Mouse (Mus musculus): Measurements from ENCODE around the gene Nt5c3b. TPM values are rescaled to one million over a fixed set of nuclear protein-coding genes. Genes with fewer than 3 reads are reported as not detected.

Nt5c3b gene
- polyA plus RNA-seq, 2 experiments = 138 to 140 TPM

GRCm38 (mm10) chr11:100440691-100441522 lies 701 bp downstream of the Nt5c3b start:
- Histone ChIP-seq H3K27me3 (ENCODE audit: control insufficient read depth, insufficient read depth, low read length) (no peaks in the 10 kb centered on the region), H3K4me1 (ENCODE audit: control insufficient read depth, insufficient read depth, low read length) (peaks cover 11% of the 10 kb centered on the region), H3K9me3 (ENCODE audit: control insufficient read depth, low read length) (no peaks in the 10 kb centered on the region), H3K4me2 (replicated peaks; ENCODE audit: low read depth, low read length, severe bottlenecking) (peak overlapping the region; percentile 59), H3K36me3 (ENCODE audit: control insufficient read depth, insufficient read depth, low read length) (peaks cover 32% of the 10 kb centered on the region), H3K4me3 (replicated peaks; ENCODE audit: low read length) (peak overlapping the region; percentile 84), H3K27ac (replicated peaks; ENCODE audit: low read depth, low read length) (peak overlapping the region; percentile 74), H3K9ac (ENCODE audit: low read depth, low read length, severe bottlenecking) (peak overlapping the region; percentile 92)
- DNase-seq (ENCODE audit: low spot score) (peak; percentile 86), ATAC-seq (ENCODE audit: low FRiP score, low read depth) (peak; percentile 97)
- TF ChIP-seq POLR2A (IDR thresholded peaks at IDR 0.05; ENCODE audit: borderline replicate concordance, extremely low read depth, insufficient read depth, insufficient read length) = peak; percentile 95; the same call in 1 of the 2 replicates
- WGBS = 1% methylated on average over 46 of the region's 52 CpGs

- peaks cover 55% of the 10 kb centered on the region for H3K36me3 ChIP-seq (ENCODE audit: control insufficient read depth, insufficient read depth, low read length)
- ATAC-seq (ENCODE audit: low FRiP score, low read depth) (no peak), DNase-seq (ENCODE audit: low spot score) (no peak)
- 90% methylated on average over 1 of the region's 1 CpGs for WGBS
- H3K4me2 ChIP-seq (replicated peaks; ENCODE audit: low read depth, low read length, severe bottlenecking) = no peak overlapping the region
- no peaks in the 10 kb centered on the region for H3K9me3 ChIP-seq (ENCODE audit: control insufficient read depth, low read length)
- peaks cover 11% of the 10 kb centered on the region for H3K4me1 ChIP-seq (ENCODE audit: control insufficient read depth, insufficient read depth, low read length)
- H3K4me3 ChIP-seq (replicated peaks; ENCODE audit: low read length) = no peak overlapping the region
- TF ChIP-seq POLR2A (IDR thresholded peaks at IDR 0.05; ENCODE audit: borderline replicate concordance, extremely low read depth, insufficient read depth, insufficient read length) = no peak
- no peak overlapping the region for H3K27ac ChIP-seq (replicated peaks; ENCODE audit: low read depth, low read length)
- H3K9ac ChIP-seq (ENCODE audit: low read depth, low read length, severe bottlenecking) = no peak overlapping the region
- no peaks in the 10 kb centered on the region for H3K27me3 ChIP-seq (ENCODE audit: control insufficient read depth, insufficient read depth, low read length)
Observed at GRCm38 (mm10) chr11:100437901-100438300, 3.7 kb downstream of the Nt5c3b start.

- Histone ChIP-seq H3K4me1 (ENCODE audit: control insufficient read depth, insufficient read depth, low read length) (peaks cover 6% of the 10 kb centered on the region; the same call in 1 of the 2 replicates), H3K36me3 (ENCODE audit: control insufficient read depth, insufficient read depth, low read length) (peaks cover 67% of the 10 kb centered on the region), H3K27ac (replicated peaks; ENCODE audit: low read depth, low read length) (no peak overlapping the region), H3K4me2 (replicated peaks; ENCODE audit: low read depth, low read length, severe bottlenecking) (no peak overlapping the region), H3K27me3 (ENCODE audit: control insufficient read depth, insufficient read depth, low read length) (no peaks in the 10 kb centered on the region), H3K4me3 (replicated peaks; ENCODE audit: low read length) (no peak overlapping the region), H3K9me3 (ENCODE audit: control insufficient read depth, low read length) (no peaks in the 10 kb centered on the region), H3K9ac (ENCODE audit: low read depth, low read length, severe bottlenecking) (no peak overlapping the region)
- ATAC-seq (ENCODE audit: low FRiP score, low read depth) (no peak), DNase-seq (ENCODE audit: low spot score) (no peak)
- 92% methylated on average over 9 of the region's 9 CpGs for WGBS
- TF ChIP-seq POLR2A (IDR thresholded peaks at IDR 0.05; ENCODE audit: borderline replicate concordance, extremely low read depth, insufficient read depth, insufficient read length) = no peak
Observed at GRCm38 (mm10) chr11:100435678-100436246, 5.8 kb downstream of the Nt5c3b start.

GRCm38 (mm10) chr11:100432002-100432401 lies 9.6 kb downstream of the Nt5c3b start:
- Histone ChIP-seq H3K27me3 (ENCODE audit: control insufficient read depth, insufficient read depth, low read length) (no peaks in the 10 kb centered on the region), H3K27ac (replicated peaks; ENCODE audit: low read depth, low read length) (no peak overlapping the region), H3K36me3 (ENCODE audit: control insufficient read depth, insufficient read depth, low read length) (peaks cover 69% of the 10 kb centered on the region), H3K4me1 (ENCODE audit: control insufficient read depth, insufficient read depth, low read length) (no peaks in the 10 kb centered on the region), H3K4me2 (replicated peaks; ENCODE audit: low read depth, low read length, severe bottlenecking) (no peak overlapping the region), H3K4me3 (replicated peaks; ENCODE audit: low read length) (no peak overlapping the region), H3K9me3 (ENCODE audit: control insufficient read depth, low read length) (no peaks in the 10 kb centered on the region), H3K9ac (ENCODE audit: low read depth, low read length, severe bottlenecking) (no peak overlapping the region)
- no peak for TF ChIP-seq POLR2A (IDR thresholded peaks at IDR 0.05; ENCODE audit: borderline replicate concordance, extremely low read depth, insufficient read depth, insufficient read length)
- DNase-seq (ENCODE audit: low spot score) = no peak
- WGBS = 84% methylated on average over 5 of the region's 5 CpGs
- no peak for ATAC-seq (ENCODE audit: low FRiP score, low read depth)

GRCm38 (mm10) chr11:100430052-100430451 lies 11.6 kb downstream of the Nt5c3b start:
- no peak overlapping the region for H3K9ac ChIP-seq (ENCODE audit: low read depth, low read length, severe bottlenecking)
- WGBS = 86% methylated on average over 7 of the region's 7 CpGs
- no peak overlapping the region for H3K4me2 ChIP-seq (replicated peaks; ENCODE audit: low read depth, low read length, severe bottlenecking)
- no peak overlapping the region for H3K4me3 ChIP-seq (replicated peaks; ENCODE audit: low read length)
- no peak overlapping the region for H3K27ac ChIP-seq (replicated peaks; ENCODE audit: low read depth, low read length)
- TF ChIP-seq POLR2A (IDR thresholded peaks at IDR 0.05; ENCODE audit: borderline replicate concordance, extremely low read depth, insufficient read depth, insufficient read length) = no peak
- H3K36me3 ChIP-seq (ENCODE audit: control insufficient read depth, insufficient read depth, low read length) = peaks cover 63% of the 10 kb centered on the region
- no peaks in the 10 kb centered on the region for H3K4me1 ChIP-seq (ENCODE audit: control insufficient read depth, insufficient read depth, low read length)
- ATAC-seq (ENCODE audit: low FRiP score, low read depth) (no peak), DNase-seq (ENCODE audit: low spot score) (no peak)
- no peaks in the 10 kb centered on the region for H3K9me3 ChIP-seq (ENCODE audit: control insufficient read depth, low read length)
- H3K27me3 ChIP-seq (ENCODE audit: control insufficient read depth, insufficient read depth, low read length) = no peaks in the 10 kb centered on the region

Data from limb, embryonic 14.5 days (tissue).